Mouse (Mus musculus) midbrain, embryonic 11.5 days (tissue): ENCODE measurements around the gene Wnt9a. TPM values are rescaled to one million over a fixed set of nuclear protein-coding genes. Genes with fewer than 3 reads are reported as not detected.

Source experiments
- ATAC-seq: fragments of 200-750 bp; cut with Nextera tagmentation; 2 replicates; pipeline ENCODE4 v1.8.0; 2017; ENCODE audit warnings: moderate TSS enrichment, moderate library complexity; ENCODE audit not compliant: low FRiP score
- DNase-seq: peaks from one replicate; pipeline ENCODE4 v3.0.0; 2015; ENCODE audit warnings: low spot score; ENCODE audit errors: missing footprints
- H3K27ac ChIP-seq: fragments of 300-500 bp; sonication (generic); 2 replicates; pipeline ENCODE4 v1.5.1; 2014; ENCODE audit warnings: low read depth, low read length
- H3K27me3 ChIP-seq: fragments of 300-500 bp; sonication (generic); 2 replicates; pipeline ENCODE4 v1.6.1; 2014; ENCODE audit warnings: mild to moderate bottlenecking, low read length, moderate library complexity, mixed read lengths; ENCODE audit not compliant: control insufficient read depth, insufficient read depth
- H3K36me3 ChIP-seq: fragments of 300-500 bp; sonication (generic); 2 replicates; pipeline ENCODE4 v1.6.1; 2014; ENCODE audit warnings: mild to moderate bottlenecking, low read length, moderate library complexity, mixed read lengths; ENCODE audit not compliant: control insufficient read depth, insufficient read depth
- H3K4me1 ChIP-seq: fragments of 300-500 bp; sonication (generic); 2 replicates; pipeline ENCODE4 v1.6.1; 2014; ENCODE audit warnings: low read length; ENCODE audit not compliant: control insufficient read depth, insufficient read depth
- H3K4me2 ChIP-seq: fragments of 300-500 bp; sonication (generic); 2 replicates; pipeline ENCODE4 v1.6.1; 2014; ENCODE audit warnings: mild to moderate bottlenecking, moderate library complexity
- H3K4me3 ChIP-seq: fragments of 300-500 bp; sonication (generic); 2 replicates; pipeline ENCODE4 v1.5.1; 2014; ENCODE audit warnings: low read depth, low read length
- H3K9ac ChIP-seq: fragments of 300-500 bp; sonication (generic); 2 replicates; pipeline ENCODE4 v1.6.1; 2014; ENCODE audit warnings: low read length
- H3K9me3 ChIP-seq: fragments of 300-500 bp; sonication (generic); 2 replicates; pipeline ENCODE4 v1.6.1; 2016; ENCODE audit warnings: low read length; ENCODE audit not compliant: control insufficient read depth
- WGBS: fragments of 180-500 bp; shearing (Covaris S2); extraction: QIAGEN DNeasy Blood & Tissue Kit; methylation state at CpG from one replicate; pipeline ENCODE4 v1.1.7; 2014; 5-methylcytosine and 5-hydroxymethylcytosine counted together
- polyA plus RNA-seq: library from polyadenylated mRNA; unstranded; fragments of >200 nt; fragmentation: Nextera tagmentation; extraction: Ambion mirVana; gene quantifications from 2 replicates; pipeline ENCODE4 v1.2.1, GENCODE M21; 2014

Gene Wnt9a
- polyA plus RNA-seq, 1 experiment from 2014 or later = 4.8 TPM

DNA sequence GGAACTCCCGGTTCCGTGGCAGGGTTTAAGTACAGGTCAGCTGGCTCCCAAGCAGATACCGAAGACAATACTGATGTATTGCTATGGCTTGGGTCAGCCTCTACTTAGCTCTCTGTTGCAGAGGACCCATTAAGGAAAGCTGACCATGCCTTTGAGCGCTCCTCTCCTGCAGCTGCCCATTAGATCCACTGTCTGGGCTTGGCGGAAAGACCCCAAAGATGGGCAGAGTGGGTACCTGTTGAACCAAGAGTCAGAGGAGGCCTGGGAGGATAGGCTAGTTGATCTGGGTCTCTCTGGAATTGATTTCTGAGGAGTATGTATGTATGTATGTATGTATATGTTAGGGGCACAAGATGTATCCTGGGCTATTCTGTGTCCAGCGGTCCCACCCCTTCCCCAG is 1.9 kb downstream of the Wnt9a start:
- Histone ChIP-seq H3K27me3 (peaks cover 83% of the 10 kb centered on the region), H3K4me1 (peaks cover 42% of the 10 kb centered on the region), H3K9ac (peak overlapping the region; percentile 49), H3K36me3 (no peaks in the 10 kb centered on the region), H3K4me2 (peak overlapping the region; percentile 71), H3K27ac (peak overlapping the region; percentile 59), H3K4me3 (peak overlapping the region; percentile 50), H3K9me3 (no peaks in the 10 kb centered on the region)
- WGBS = 30% methylated on average over 6 of the region's 6 CpGs
- DNase-seq = no peak
- no peak for ATAC-seq

DNA sequence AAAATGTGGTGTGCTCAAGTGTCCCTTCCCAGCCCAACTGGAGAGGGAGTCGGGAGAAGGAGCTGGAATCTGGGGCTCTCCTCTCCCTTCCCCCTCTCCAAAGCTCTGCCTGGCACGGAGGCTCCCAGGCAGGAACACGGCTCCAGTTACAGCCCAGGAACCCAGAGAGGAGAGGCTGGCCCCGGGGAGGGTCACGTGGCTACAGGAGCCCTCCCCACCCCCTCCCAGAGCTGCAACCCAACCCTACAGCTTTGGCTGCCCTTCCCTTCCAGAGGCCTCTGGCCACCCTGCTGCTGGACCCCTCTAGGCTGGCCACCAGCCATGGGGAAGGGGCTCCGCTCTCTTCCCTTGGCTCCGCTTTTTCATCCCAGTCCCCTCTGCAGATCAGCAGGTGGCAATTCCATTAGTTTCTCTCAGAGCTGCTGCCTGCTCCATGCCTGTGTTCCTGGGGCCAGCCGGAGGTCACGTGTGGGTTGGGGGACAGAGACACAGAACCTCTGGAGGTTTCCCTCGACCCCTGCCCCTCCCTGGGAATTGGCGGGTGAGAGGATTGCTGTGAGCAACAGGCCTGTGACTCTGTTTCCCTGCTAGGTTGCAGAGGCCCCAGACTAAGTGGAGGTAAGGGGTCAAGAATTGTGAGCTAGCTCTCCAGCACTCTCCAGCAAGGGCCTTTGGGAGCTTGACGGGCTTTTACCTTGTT is 2.5 kb downstream of the Wnt9a start:
- WGBS = 4% methylated on average over 12 of the region's 12 CpGs
- ATAC-seq (peak; percentile 10), DNase-seq (peak; percentile 91)
- peaks cover 42% of the 10 kb centered on the region for H3K4me1 ChIP-seq
- peak overlapping the region; percentile 25 for H3K9ac ChIP-seq
- H3K4me2 ChIP-seq = peak overlapping the region; percentile 6
- H3K9me3 ChIP-seq = no peaks in the 10 kb centered on the region
- H3K4me3 ChIP-seq = 0 out of 2 replicates have a peak overlapping the region, but pooled peaks have one; percentile 50
- peak overlapping the region; percentile 59 for H3K27ac ChIP-seq
- peaks cover 79% of the 10 kb centered on the region for H3K27me3 ChIP-seq
- H3K36me3 ChIP-seq = no peaks in the 10 kb centered on the region

DNA sequence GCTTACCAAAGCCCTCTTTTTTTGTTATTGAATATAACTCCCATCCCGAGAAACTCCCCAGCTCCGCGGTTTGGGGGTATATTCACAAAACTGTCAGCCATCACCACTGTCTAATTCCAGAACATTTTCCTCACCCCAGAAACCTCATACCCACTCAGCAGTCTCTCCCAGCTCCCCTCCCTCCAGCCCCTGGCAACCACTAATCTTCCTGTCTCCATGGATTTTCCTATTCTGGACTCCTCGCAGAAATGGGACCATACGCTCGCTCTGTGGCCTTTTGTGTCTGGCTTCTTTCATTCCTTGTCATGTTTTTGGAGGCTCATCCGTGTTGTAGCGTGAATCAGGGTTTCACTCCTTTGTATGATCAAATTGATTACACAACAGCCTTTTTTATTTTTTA is 3.2 kb downstream of the Wnt9a start:
- WGBS = 18% methylated on average over 8 of the region's 8 CpGs
- Histone ChIP-seq H3K4me1 (peaks cover 42% of the 10 kb centered on the region), H3K9me3 (no peaks in the 10 kb centered on the region), H3K27ac (peak overlapping the region; percentile 45), H3K36me3 (no peaks in the 10 kb centered on the region), H3K27me3 (peaks cover 72% of the 10 kb centered on the region), H3K4me2 (no peak overlapping the region), H3K9ac (no peak overlapping the region), H3K4me3 (no peak overlapping the region)
- DNase-seq (no peak), ATAC-seq (no peak)

DNA sequence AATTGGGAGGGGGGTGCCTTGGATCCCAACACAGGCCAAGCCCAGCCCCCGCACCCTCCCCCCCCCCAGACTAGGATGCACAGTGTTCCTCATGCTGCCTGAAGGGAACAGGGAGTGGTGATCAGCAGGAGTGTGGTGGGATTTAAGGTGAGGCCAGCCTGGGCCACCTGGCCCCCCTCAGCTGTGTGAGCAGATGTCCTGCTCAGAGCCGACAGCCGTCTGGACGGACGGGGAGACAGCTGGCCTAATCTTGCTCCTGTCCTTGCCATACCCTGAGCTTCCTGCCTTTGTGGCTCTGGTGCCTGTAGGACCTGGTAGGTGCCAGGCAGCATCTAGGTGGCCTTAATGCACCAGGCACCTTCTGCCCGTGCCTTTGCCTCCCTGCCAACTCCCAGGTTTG is 5.3 kb downstream of the Wnt9a start:
- WGBS = 60% methylated on average over 6 of the region's 6 CpGs
- Histone ChIP-seq H3K4me2 (no peak overlapping the region), H3K4me3 (no peak overlapping the region), H3K4me1 (peaks cover 36% of the 10 kb centered on the region), H3K27me3 (peaks cover 51% of the 10 kb centered on the region), H3K9me3 (no peaks in the 10 kb centered on the region), H3K36me3 (no peaks in the 10 kb centered on the region), H3K27ac (no peak overlapping the region), H3K9ac (no peak overlapping the region)
- DNase-seq (no peak), ATAC-seq (no peak)

DNA sequence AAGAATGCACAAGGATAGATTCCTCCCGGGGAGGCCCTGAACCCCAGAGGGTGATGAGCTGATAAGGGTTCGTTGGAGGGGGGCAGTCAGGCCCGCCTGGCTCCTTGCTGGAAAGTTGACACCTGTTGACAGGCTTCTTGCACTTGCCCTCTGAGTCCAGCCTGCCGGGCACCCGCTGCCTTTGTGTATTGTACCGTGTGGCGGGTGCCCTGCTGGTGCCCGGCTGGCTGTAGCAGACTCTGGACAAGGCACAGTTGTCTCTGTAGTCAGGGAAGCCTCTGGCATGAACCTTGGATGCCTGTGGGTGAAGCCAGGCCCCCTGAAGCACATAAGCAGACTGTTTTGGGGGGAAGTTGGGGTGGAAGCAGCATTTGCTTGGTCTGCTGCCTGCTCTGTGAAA is 5.8 kb downstream of the Wnt9a start:
- no peak overlapping the region for H3K27ac ChIP-seq
- H3K36me3 ChIP-seq = no peaks in the 10 kb centered on the region
- H3K27me3 ChIP-seq = peaks cover 47% of the 10 kb centered on the region
- ATAC-seq = no peak
- no peaks in the 10 kb centered on the region for H3K9me3 ChIP-seq
- 73% methylated on average over 8 of the region's 8 CpGs for WGBS
- no peak overlapping the region for H3K4me3 ChIP-seq
- H3K4me2 ChIP-seq = no peak overlapping the region
- H3K9ac ChIP-seq = 0 out of 2 replicates have a peak overlapping the region, but pooled peaks have one; percentile 6
- peaks cover 33% of the 10 kb centered on the region for H3K4me1 ChIP-seq
- no peak for DNase-seq

DNA sequence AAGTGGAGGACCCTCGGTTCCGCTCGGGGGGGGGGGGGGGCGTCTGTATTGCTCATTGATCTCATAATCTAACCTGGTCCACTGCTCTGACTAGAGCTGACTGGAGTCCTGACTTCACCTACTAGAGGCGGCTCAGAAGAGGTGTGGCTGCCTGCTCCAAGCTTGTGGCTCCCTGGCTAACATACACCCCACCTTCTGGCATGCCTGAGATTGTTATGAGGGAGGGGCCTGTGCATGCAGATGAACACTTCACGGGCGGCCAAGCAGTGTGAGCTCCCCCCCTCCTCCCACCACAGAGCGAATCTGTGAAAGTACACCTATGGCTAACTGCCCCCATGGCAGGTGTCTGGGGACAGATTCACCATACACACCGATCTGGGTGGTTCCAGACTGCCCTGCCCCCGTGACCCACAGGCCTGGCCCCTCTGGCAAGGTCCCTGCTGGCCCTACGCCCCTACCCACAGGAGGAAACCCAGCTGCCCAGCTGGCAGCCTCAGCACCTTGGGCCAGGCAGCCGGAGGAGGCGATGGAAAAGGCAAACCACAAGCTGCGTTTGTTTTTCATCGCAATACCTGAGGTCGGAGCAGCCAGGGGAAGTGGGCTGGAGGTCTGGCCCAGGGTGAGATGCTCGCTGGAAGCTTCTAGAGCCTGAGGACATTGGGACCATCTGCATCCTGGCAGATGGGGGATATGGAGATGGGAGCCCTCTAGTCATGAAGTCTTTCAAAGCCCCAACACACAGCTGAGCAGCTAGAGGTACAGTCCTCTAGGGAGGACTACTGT is 6.5 kb downstream of the Wnt9a start:
- no peak overlapping the region for H3K27ac ChIP-seq
- H3K36me3 ChIP-seq = no peaks in the 10 kb centered on the region
- no peaks in the 10 kb centered on the region for H3K9me3 ChIP-seq
- peaks cover 40% of the 10 kb centered on the region for H3K27me3 ChIP-seq
- DNase-seq (no peak), ATAC-seq (no peak)
- 72% methylated on average over 17 of the region's 17 CpGs for WGBS
- H3K4me1 ChIP-seq = peaks cover 28% of the 10 kb centered on the region
- no peak overlapping the region for H3K4me3 ChIP-seq
- no peak overlapping the region for H3K9ac ChIP-seq
- no peak overlapping the region for H3K4me2 ChIP-seq

DNA sequence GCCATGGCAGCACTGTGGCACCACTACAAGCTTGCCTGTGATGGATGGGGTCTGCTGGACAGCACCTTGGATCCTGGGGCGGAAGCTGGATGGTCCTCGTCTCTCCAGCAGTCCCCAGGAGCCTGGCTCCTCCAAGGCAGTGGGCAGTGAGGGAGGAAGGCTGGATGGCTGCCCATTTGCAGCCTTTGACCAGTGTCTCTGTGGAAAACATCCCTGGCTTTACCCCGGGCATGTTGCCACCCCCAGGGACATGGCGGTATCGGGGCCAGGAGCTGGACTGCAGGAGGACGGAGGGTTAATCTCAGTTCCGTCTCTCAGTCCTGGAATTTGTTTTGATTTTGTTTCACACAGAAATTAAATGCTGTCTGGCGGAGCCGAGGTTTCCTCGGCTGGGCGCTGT is 7.2 kb downstream of the Wnt9a start:
- WGBS = 77% methylated on average over 11 of the region's 11 CpGs
- Histone ChIP-seq H3K9ac (no peak overlapping the region), H3K27ac (no peak overlapping the region)

DNA sequence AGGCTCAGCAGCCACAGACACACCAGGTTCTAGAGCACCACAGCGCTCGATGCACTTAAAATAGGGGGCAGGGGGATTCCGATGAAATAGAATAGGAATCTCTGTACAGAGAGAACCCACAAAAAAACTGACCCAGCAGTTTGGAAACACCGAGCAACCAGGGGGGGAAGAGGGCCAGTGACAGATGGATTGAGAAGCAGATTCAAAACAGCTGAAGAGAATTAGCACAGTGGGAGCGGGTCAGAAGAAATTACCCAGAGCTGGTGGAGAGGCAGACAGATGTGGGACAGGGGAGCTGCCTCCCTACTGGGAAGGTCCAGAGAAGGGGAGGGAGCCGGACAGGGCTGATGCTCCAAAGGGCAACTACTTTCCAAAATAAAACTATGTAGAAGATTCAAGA is 9.8 kb downstream of the Wnt9a start:
- 62% methylated on average over 6 of the region's 6 CpGs for WGBS
- DNase-seq (peak; percentile 0), ATAC-seq (no peak)
- no peak overlapping the region for H3K9ac ChIP-seq
- peaks cover 8% of the 10 kb centered on the region for H3K4me1 ChIP-seq
- H3K4me2 ChIP-seq = no peak overlapping the region
- H3K27ac ChIP-seq = no peak overlapping the region
- H3K36me3 ChIP-seq = no peaks in the 10 kb centered on the region
- H3K4me3 ChIP-seq = no peak overlapping the region
- peaks cover 18% of the 10 kb centered on the region for H3K27me3 ChIP-seq
- no peaks in the 10 kb centered on the region for H3K9me3 ChIP-seq

More for the DNA sequence above, 7.2 kb downstream of the Wnt9a start:
- Histone ChIP-seq H3K4me3 (no peak overlapping the region), H3K4me2 (no peak overlapping the region), H3K27me3 (peaks cover 33% of the 10 kb centered on the region), H3K36me3 (no peaks in the 10 kb centered on the region), H3K4me1 (peaks cover 21% of the 10 kb centered on the region), H3K9me3 (no peaks in the 10 kb centered on the region)
- ATAC-seq = no peak
- DNase-seq = no peak

DNA sequence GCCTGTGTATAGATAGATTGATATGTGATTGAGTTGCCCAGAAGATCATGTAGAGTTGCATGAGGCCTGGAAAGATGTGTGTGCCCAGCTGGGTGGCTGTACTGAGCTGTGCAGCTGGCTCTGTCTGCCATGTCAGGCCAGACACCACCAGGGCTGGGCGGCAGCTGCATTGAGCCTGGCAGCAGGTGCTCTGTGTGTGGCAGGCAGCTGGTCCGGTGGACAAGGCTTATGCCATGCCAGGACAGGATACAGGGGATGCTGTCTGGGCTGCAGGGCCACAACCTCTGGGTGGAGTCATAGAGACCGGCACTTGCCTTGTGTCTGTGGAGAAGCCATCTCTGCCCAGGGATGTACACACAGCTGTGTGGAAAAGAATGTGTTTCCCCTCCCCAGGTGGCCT is 16.3 kb downstream of the Wnt9a start:
- Histone ChIP-seq H3K27me3 (no peaks in the 10 kb centered on the region), H3K9ac (no peak overlapping the region)
- WGBS = 80% methylated on average over 3 of the region's 3 CpGs

More for the DNA sequence above, 16.3 kb downstream of the Wnt9a start:
- H3K4me2 ChIP-seq = no peak overlapping the region
- H3K36me3 ChIP-seq = no peaks in the 10 kb centered on the region
- DNase-seq (peak; percentile 49), ATAC-seq (no peak)
- no peaks in the 10 kb centered on the region for H3K4me1 ChIP-seq
- H3K4me3 ChIP-seq = no peak overlapping the region
- H3K27ac ChIP-seq = no peak overlapping the region
- H3K9me3 ChIP-seq = no peaks in the 10 kb centered on the region
